ENCODE assay signal across 9 mouse cellular contexts in genomic region chr9:63059234-63059842, GRCm38 (mm10).
DNase-seq lines count a peak whose midpoint lies in the region; ATAC-seq and TF ChIP-seq lines count a peak whose summit lies in the region.
"Had no signal": no experiment of that assay in that cellular context is flagged by ENCODE, and none has a peak within 500 bp of the region (broad histone marks: within the 10 kb centered on the region; RNA-seq: fewer than 3 reads in every experiment).

No protein-coding gene starts in this region.

- 2% methylated on average over 10 of the region's 10 CpGs for WGBS in forebrain, embryonic 14.5 days
- 1% methylated on average over 10 of the region's 10 CpGs for WGBS in heart, embryonic 15.5 days
- WGBS in kidney, postnatal 0 days, result under 1% methylated on average over 10 of the region's 10 CpGs
- 2% methylated on average over 10 of the region's 10 CpGs for WGBS in limb, embryonic 14.5 days
- WGBS in neural tube, embryonic 11.5 days, result 5% methylated on average over 10 of the region's 10 CpGs

- no peak for TF ChIP-seq CTCF in kidney, postnatal 0 days (IDR thresholded peaks at IDR 0.05; ENCODE audit: low read depth)

- no peak overlapping the region for H3K27ac ChIP-seq in forebrain, embryonic 14.5 days (ENCODE audit: low read depth, low read length)
- H3K27ac ChIP-seq in heart, embryonic 15.5 days, result peak overlapping the region; percentile 38; the same call in 1 of the 2 replicates
- H3K27ac ChIP-seq in kidney, postnatal 0 days, result 0 out of 2 replicates have a peak overlapping the region, but pooled peaks have one; percentile 42
- H3K27ac ChIP-seq in limb, embryonic 14.5 days (replicated peaks; ENCODE audit: low read depth, low read length), result no peak overlapping the region
- 0 out of 2 replicates have a peak overlapping the region, but pooled peaks have one; percentile 4 for H3K27ac ChIP-seq in neural tube, embryonic 11.5 days (ENCODE audit: low read depth, low read length)
- H3K27ac ChIP-seq: liver, embryonic 14.5 days had no signal

- TF ChIP-seq POLR2A in limb, embryonic 14.5 days (IDR thresholded peaks at IDR 0.05; ENCODE audit: borderline replicate concordance, extremely low read depth, insufficient read depth, insufficient read length), result no peak

- no peaks in the 10 kb centered on the region for H3K27me3 ChIP-seq in forebrain, embryonic 14.5 days (replicated peaks; ENCODE audit: control insufficient read depth, insufficient read depth, low read length)
- H3K27me3 ChIP-seq in heart, embryonic 15.5 days, result no peaks in the 10 kb centered on the region
- H3K27me3 ChIP-seq in kidney, postnatal 0 days (ENCODE audit: insufficient read depth, low read length), result no peaks in the 10 kb centered on the region
- H3K27me3 ChIP-seq in limb, embryonic 14.5 days (ENCODE audit: control insufficient read depth, insufficient read depth, low read length), result no peaks in the 10 kb centered on the region
- H3K27me3 ChIP-seq in neural tube, embryonic 11.5 days (ENCODE audit: control insufficient read depth, insufficient read depth, low read length), result no peaks in the 10 kb centered on the region

- H3K9me3 ChIP-seq in forebrain, embryonic 14.5 days (replicated peaks; ENCODE audit: control insufficient read depth, low read length), result peaks cover 3% of the 10 kb centered on the region; the same call in 1 of the 2 replicates
- peaks cover 8% of the 10 kb centered on the region for H3K9me3 ChIP-seq in heart, embryonic 15.5 days (replicated peaks)
- no peaks in the 10 kb centered on the region; the same call in 1 of the 2 replicates for H3K9me3 ChIP-seq in kidney, postnatal 0 days (replicated peaks; ENCODE audit: low read length)
- peaks cover 9% of the 10 kb centered on the region; the same call in 1 of the 2 replicates for H3K9me3 ChIP-seq in limb, embryonic 14.5 days (ENCODE audit: control insufficient read depth, low read length)
- H3K9me3 ChIP-seq in neural tube, embryonic 11.5 days (ENCODE audit: control insufficient read depth, low read length), result no peaks in the 10 kb centered on the region

- H3K4me3 ChIP-seq in forebrain, embryonic 14.5 days (ENCODE audit: low read depth, low read length), result peak overlapping the region; percentile 4; the same call in 1 of the 2 replicates
- H3K4me3 ChIP-seq in heart, embryonic 15.5 days, result peak overlapping the region; percentile 30
- 0 out of 2 replicates have a peak overlapping the region, but pooled peaks have one; percentile 14 for H3K4me3 ChIP-seq in kidney, postnatal 0 days (replicated peaks; ENCODE audit: low read depth, low read length)
- H3K4me3 ChIP-seq in limb, embryonic 14.5 days (replicated peaks; ENCODE audit: low read length), result peak overlapping the region; percentile 0; the same call in 1 of the 2 replicates
- H3K4me3 ChIP-seq in neural tube, embryonic 11.5 days (ENCODE audit: low read depth, low read length), result no peak overlapping the region

- DNase-seq in urinary bladder, adult 18-20 months (ENCODE audit: low spot score in 2 of 2), result peak; percentile 11 to 17
- no peak for DNase-seq in urinary bladder, postnatal 10 days (ENCODE audit: low spot score)
- DNase-seq in forebrain, embryonic 14.5 days (ENCODE audit: low spot score), result peak; percentile 86
- DNase-seq in kidney, postnatal 0 days (ENCODE audit: low spot score), result peak; percentile 87
- DNase-seq in limb, embryonic 14.5 days (ENCODE audit: low spot score), result peak; percentile 52
- DNase-seq in neural tube, embryonic 11.5 days (ENCODE audit: low spot score), result peak; percentile 64
- peak; percentile 71 for DNase-seq in testis, postnatal 14 days (ENCODE audit: low spot score)

- ATAC-seq in forebrain, embryonic 14.5 days, result peak; percentile 80
- peak; percentile 75; the same call in 1 of the 2 replicates for ATAC-seq in heart, embryonic 15.5 days (replicated peaks; ENCODE audit: insufficient number of reproducible peaks, insufficient read depth, low FRiP score, low read depth)
- peak; percentile 77; the same call in 1 of the 2 replicates for ATAC-seq in kidney, postnatal 0 days (replicated peaks; ENCODE audit: low FRiP score, low read depth)
- ATAC-seq in limb, embryonic 14.5 days (ENCODE audit: low FRiP score, low read depth), result peak; percentile 82
- ATAC-seq in neural tube, embryonic 11.5 days (ENCODE audit: insufficient read depth, low FRiP score, low TSS enrichment), result 0 out of 2 replicates have a peak, but pooled peaks have one; percentile 45

- H3K9ac ChIP-seq in forebrain, embryonic 14.5 days (ENCODE audit: low read length), result peak overlapping the region; percentile 14; the same call in 1 of the 2 replicates
- H3K9ac ChIP-seq in heart, embryonic 15.5 days, result no peak overlapping the region
- peak overlapping the region; percentile 31; the same call in 1 of the 2 replicates for H3K9ac ChIP-seq in kidney, postnatal 0 days (ENCODE audit: low read depth, low read length)
- H3K9ac ChIP-seq in limb, embryonic 14.5 days (ENCODE audit: low read depth, low read length, severe bottlenecking), result peak overlapping the region; percentile 26; the same call in 1 of the 2 replicates
- peak overlapping the region; percentile 38; the same call in 1 of the 2 replicates for H3K9ac ChIP-seq in neural tube, embryonic 11.5 days (ENCODE audit: low read length)
- H3K9ac ChIP-seq: liver, embryonic 14.5 days had no signal

- no peaks in the 10 kb centered on the region for H3K36me3 ChIP-seq in forebrain, embryonic 14.5 days (ENCODE audit: control insufficient read depth, insufficient read depth, low read length)
- no peaks in the 10 kb centered on the region; the same call in 1 of the 2 replicates for H3K36me3 ChIP-seq in heart, embryonic 15.5 days
- no peaks in the 10 kb centered on the region for H3K36me3 ChIP-seq in kidney, postnatal 0 days (ENCODE audit: insufficient read depth, low read length)
- no peaks in the 10 kb centered on the region for H3K36me3 ChIP-seq in limb, embryonic 14.5 days (ENCODE audit: control insufficient read depth, insufficient read depth, low read length)
- H3K36me3 ChIP-seq in neural tube, embryonic 11.5 days (ENCODE audit: control insufficient read depth, insufficient read depth, low read length), result no peaks in the 10 kb centered on the region

- peak overlapping the region; percentile 40 for H3K4me2 ChIP-seq in forebrain, embryonic 14.5 days (ENCODE audit: low read length)
- peak overlapping the region; percentile 62 for H3K4me2 ChIP-seq in heart, embryonic 15.5 days
- H3K4me2 ChIP-seq in kidney, postnatal 0 days (ENCODE audit: low read length), result peak overlapping the region; percentile 53
- H3K4me2 ChIP-seq in limb, embryonic 14.5 days (replicated peaks; ENCODE audit: low read depth, low read length, severe bottlenecking), result peak overlapping the region; percentile 42
- H3K4me2 ChIP-seq in neural tube, embryonic 11.5 days (ENCODE audit: low read depth), result peak overlapping the region; percentile 34

- peaks cover 11% of the 10 kb centered on the region for H3K4me1 ChIP-seq in forebrain, embryonic 14.5 days (ENCODE audit: control insufficient read depth, insufficient read depth, low read length)
- peaks cover 12% of the 10 kb centered on the region for H3K4me1 ChIP-seq in heart, embryonic 15.5 days (replicated peaks)
- peaks cover 12% of the 10 kb centered on the region; the same call in 1 of the 2 replicates for H3K4me1 ChIP-seq in kidney, postnatal 0 days (replicated peaks; ENCODE audit: insufficient read depth, low read length)
- H3K4me1 ChIP-seq in limb, embryonic 14.5 days (ENCODE audit: control insufficient read depth, insufficient read depth, low read length), result peaks cover 12% of the 10 kb centered on the region
- H3K4me1 ChIP-seq in neural tube, embryonic 11.5 days (ENCODE audit: control insufficient read depth, insufficient read depth, low read length), result peaks cover 11% of the 10 kb centered on the region

Comparison
In these comparisons a context has a peak if more than half of its experiments do, and no peak if none do; other contexts are left out.
1. H3K27ac ChIP-seq: peak in heart, embryonic 15.5 days (single experiment), kidney, postnatal 0 days (single experiment) and neural tube, embryonic 11.5 days (single experiment); none in forebrain, embryonic 14.5 days (single experiment) and limb, embryonic 14.5 days (single experiment).
2. Peak in every context shown above with its lines, with median percentiles within 50 percentile points of each other: ATAC-seq and H3K4me2 ChIP-seq.